Mouse (Mus musculus): ENCODE results near the gene Zfp770. TPM values are rescaled to one million over a fixed set of nuclear protein-coding genes. Genes with fewer than 3 reads are reported as not detected.

Gene Zfp770
- polyA plus RNA-seq, 1 experiment, result 1.7 TPM

DNA sequence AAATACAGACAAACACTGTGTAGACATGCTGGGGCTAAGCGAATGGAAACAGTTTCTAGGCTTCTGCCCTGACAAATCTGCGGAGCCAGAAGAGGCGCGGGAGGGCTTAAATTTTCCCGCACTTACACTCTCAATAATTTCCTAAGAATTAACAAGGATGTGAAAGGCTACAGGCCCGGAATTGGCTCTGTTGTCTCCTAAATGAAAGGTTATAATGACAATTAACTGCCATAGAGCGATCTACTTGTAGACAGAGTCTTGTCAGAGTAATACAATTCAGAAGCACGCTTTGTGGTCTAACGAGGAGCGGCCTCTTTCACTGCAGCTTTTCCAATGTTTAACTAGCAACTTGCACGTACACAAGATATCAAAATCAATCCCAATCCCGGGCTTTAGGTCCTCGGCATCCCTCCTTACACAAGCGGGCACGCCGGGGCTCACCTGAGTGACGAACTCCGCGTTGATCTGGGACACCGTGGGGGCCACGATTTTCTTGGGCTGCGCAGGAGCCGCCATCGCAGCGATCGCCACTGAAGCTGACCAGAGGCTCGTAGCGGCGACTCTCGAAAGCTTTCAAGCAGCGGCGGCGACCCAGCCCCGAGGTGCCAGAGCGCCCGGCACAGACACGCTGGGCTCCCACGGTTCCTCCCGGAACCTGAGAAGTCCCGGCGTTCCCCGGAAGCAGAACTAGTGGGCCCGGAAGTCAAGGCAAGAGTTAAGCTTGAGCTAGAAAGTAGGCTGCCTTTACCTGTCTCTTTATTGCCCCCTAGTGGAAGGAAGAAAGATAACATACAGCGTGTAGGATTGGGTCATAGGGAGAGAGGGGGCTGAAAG, 26.4 kb downstream of the Zfp770 start:
- H3K79me3 ChIP-seq (ENCODE audit: low read depth), result peaks cover 36% of the 10 kb centered on the region
- no peak for TF ChIP-seq FOSL1 (IDR thresholded peaks at IDR 0.05; ENCODE audit: insufficient read depth, low read length, poor library complexity, severe bottlenecking)
- TF ChIP-seq CEBPB (IDR thresholded peaks at IDR 0.05; ENCODE audit: low read depth), result no peak
- no peak for TF ChIP-seq MYOG (IDR thresholded peaks at IDR 0.05; ENCODE audit: control insufficient read depth, extremely low read depth, insufficient read length)
- no peak for TF ChIP-seq CTCF (IDR thresholded peaks at IDR 0.05; ENCODE audit: control insufficient read depth, insufficient read depth, insufficient read length)
- TF ChIP-seq MAX (IDR thresholded peaks at IDR 0.05), result no peak
- no peak for TF ChIP-seq MYOD1 (IDR thresholded peaks at IDR 0.05; ENCODE audit: control insufficient read depth, insufficient read length, low read depth)
- no peak for TF ChIP-seq USF1 (IDR thresholded peaks at IDR 0.05; ENCODE audit: low read depth)

DNA sequence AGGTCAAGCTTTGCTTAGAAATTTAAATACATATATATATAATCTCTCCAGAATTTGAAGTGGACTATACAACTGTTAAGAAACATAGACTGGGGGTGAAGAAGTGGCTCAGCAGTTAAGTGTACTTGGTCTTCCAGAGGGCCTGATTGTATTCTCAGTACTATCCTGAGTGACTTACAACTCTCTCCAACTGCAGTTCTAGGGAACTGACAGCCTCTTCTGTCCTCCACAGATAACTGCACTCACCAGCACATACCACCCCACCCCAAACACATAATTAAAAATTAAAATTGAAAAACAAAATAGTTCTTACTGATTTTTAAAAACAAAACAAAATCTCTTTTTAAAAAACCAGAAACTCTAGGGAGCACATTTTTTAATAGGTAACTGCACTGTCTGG, 28.0 kb downstream of the Zfp770 start:
- Histone ChIP-seq H3K27me3 (ENCODE audit: control insufficient read depth, insufficient read depth, insufficient read length) (no peaks in the 10 kb centered on the region), H3ac (ENCODE audit: control insufficient read depth, insufficient read length, low read depth) (no peak overlapping the region), H3K4me3 (ENCODE audit: insufficient read depth, poor library complexity, severe bottlenecking) (no peak overlapping the region), H3K79me3 (ENCODE audit: low read depth) (peaks cover 36% of the 10 kb centered on the region), H3K36me3 (ENCODE audit: control insufficient read depth, insufficient read depth) (peaks cover 29% of the 10 kb centered on the region), H3K79me2 (ENCODE audit: control insufficient read depth, insufficient read depth) (peaks cover 48% of the 10 kb centered on the region)
- TF ChIP-seq CEBPB (IDR thresholded peaks at IDR 0.05; ENCODE audit: low read depth) (no peak), MYOG (IDR thresholded peaks at IDR 0.05; ENCODE audit: control insufficient read depth, extremely low read depth, insufficient read length) (no peak), CTCF (IDR thresholded peaks at IDR 0.05; ENCODE audit: control insufficient read depth, insufficient read depth, insufficient read length) (no peak), MAX (IDR thresholded peaks at IDR 0.05) (no peak), USF1 (IDR thresholded peaks at IDR 0.05; ENCODE audit: low read depth) (no peak), MYOD1 (IDR thresholded peaks at IDR 0.05; ENCODE audit: control insufficient read depth, insufficient read length, low read depth) (no peak), FOSL1 (IDR thresholded peaks at IDR 0.05; ENCODE audit: insufficient read depth, low read length, poor library complexity, severe bottlenecking) (no peak)

More for the DNA sequence above, 26.4 kb downstream of the Zfp770 start:
- peaks cover 17% of the 10 kb centered on the region for H3K36me3 ChIP-seq (ENCODE audit: control insufficient read depth, insufficient read depth)
- peak overlapping the region; percentile 96 for H3K4me3 ChIP-seq (ENCODE audit: insufficient read depth, poor library complexity, severe bottlenecking)
- H3K27me3 ChIP-seq (ENCODE audit: control insufficient read depth, insufficient read depth, insufficient read length), result no peaks in the 10 kb centered on the region
- peaks cover 42% of the 10 kb centered on the region for H3K79me2 ChIP-seq (ENCODE audit: control insufficient read depth, insufficient read depth)
- peak overlapping the region; percentile 100 for H3ac ChIP-seq (ENCODE audit: control insufficient read depth, insufficient read length, low read depth)

DNA sequence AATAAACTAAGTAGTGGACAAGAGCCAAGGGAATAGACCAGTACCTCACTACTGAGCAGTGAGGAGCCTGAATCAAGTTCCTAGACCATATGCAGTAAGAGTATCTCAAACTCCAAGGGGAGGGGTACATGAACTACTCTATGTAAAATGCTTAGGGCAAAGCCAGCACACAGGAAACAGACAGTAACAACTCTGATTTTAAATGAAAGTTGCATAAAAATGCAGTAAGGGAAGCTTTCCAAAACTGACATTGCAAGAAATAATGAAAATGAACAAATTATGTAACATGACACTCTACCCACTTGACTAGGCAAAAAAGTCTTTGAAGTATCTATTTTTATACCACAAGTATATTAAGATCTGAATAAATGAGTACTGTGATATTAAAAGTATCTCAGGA, 33.4 kb downstream of the Zfp770 start:
- Histone ChIP-seq H3K79me3 (ENCODE audit: low read depth) (peaks cover 14% of the 10 kb centered on the region), H3K27me3 (ENCODE audit: control insufficient read depth, insufficient read depth, insufficient read length) (no peaks in the 10 kb centered on the region), H3K79me2 (ENCODE audit: control insufficient read depth, insufficient read depth) (peaks cover 39% of the 10 kb centered on the region), H3K36me3 (ENCODE audit: control insufficient read depth, insufficient read depth) (peaks cover 64% of the 10 kb centered on the region), H3ac (ENCODE audit: control insufficient read depth, insufficient read length, low read depth) (no peak overlapping the region), H3K4me3 (ENCODE audit: insufficient read depth, poor library complexity, severe bottlenecking) (no peak overlapping the region)
- TF ChIP-seq CTCF (IDR thresholded peaks at IDR 0.05; ENCODE audit: control insufficient read depth, insufficient read depth, insufficient read length), result no peak
- no peak for TF ChIP-seq FOSL1 (IDR thresholded peaks at IDR 0.05; ENCODE audit: insufficient read depth, low read length, poor library complexity, severe bottlenecking)
- no peak for TF ChIP-seq MYOD1 (IDR thresholded peaks at IDR 0.05; ENCODE audit: control insufficient read depth, insufficient read length, low read depth)
- TF ChIP-seq MAX (IDR thresholded peaks at IDR 0.05), result no peak
- TF ChIP-seq USF1 (IDR thresholded peaks at IDR 0.05; ENCODE audit: low read depth), result no peak
- TF ChIP-seq CEBPB (IDR thresholded peaks at IDR 0.05; ENCODE audit: low read depth), result no peak
- TF ChIP-seq MYOG (IDR thresholded peaks at IDR 0.05; ENCODE audit: control insufficient read depth, extremely low read depth, insufficient read length), result no peak

DNA sequence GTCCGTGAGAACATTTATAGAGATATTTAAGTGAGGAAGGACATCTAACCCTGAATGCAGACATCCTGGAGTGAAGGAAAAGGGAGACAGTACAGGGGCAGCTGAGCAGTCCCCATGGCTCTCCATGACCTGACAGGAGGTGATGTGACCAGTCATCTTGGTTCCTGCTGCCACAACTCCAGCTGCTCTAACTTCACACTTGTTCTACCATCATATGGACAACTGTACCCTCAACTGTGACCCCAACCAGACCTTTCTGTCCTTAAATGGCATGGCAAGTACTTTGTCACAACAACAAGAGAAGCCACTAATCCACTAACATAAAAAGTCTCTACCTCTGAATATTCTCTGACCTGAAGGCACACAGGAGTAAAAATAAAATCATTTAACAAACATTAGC, 39.3 kb downstream of the Zfp770 start:
- no peak overlapping the region for H3K4me3 ChIP-seq (ENCODE audit: insufficient read depth, poor library complexity, severe bottlenecking)
- H3K79me3 ChIP-seq (ENCODE audit: low read depth), result no peaks in the 10 kb centered on the region
- no peak overlapping the region for H3ac ChIP-seq (ENCODE audit: control insufficient read depth, insufficient read length, low read depth)
- TF ChIP-seq FOSL1 (IDR thresholded peaks at IDR 0.05; ENCODE audit: insufficient read depth, low read length, poor library complexity, severe bottlenecking) (no peak), CTCF (IDR thresholded peaks at IDR 0.05; ENCODE audit: control insufficient read depth, insufficient read depth, insufficient read length) (no peak), USF1 (IDR thresholded peaks at IDR 0.05; ENCODE audit: low read depth) (no peak), CEBPB (IDR thresholded peaks at IDR 0.05; ENCODE audit: low read depth) (no peak), MAX (IDR thresholded peaks at IDR 0.05) (no peak), MYOG (IDR thresholded peaks at IDR 0.05; ENCODE audit: control insufficient read depth, extremely low read depth, insufficient read length) (no peak), MYOD1 (IDR thresholded peaks at IDR 0.05; ENCODE audit: control insufficient read depth, insufficient read length, low read depth) (no peak)
- H3K36me3 ChIP-seq (ENCODE audit: control insufficient read depth, insufficient read depth), result peaks cover 65% of the 10 kb centered on the region
- H3K27me3 ChIP-seq (ENCODE audit: control insufficient read depth, insufficient read depth, insufficient read length), result no peaks in the 10 kb centered on the region
- H3K79me2 ChIP-seq (ENCODE audit: control insufficient read depth, insufficient read depth), result peaks cover 10% of the 10 kb centered on the region

DNA sequence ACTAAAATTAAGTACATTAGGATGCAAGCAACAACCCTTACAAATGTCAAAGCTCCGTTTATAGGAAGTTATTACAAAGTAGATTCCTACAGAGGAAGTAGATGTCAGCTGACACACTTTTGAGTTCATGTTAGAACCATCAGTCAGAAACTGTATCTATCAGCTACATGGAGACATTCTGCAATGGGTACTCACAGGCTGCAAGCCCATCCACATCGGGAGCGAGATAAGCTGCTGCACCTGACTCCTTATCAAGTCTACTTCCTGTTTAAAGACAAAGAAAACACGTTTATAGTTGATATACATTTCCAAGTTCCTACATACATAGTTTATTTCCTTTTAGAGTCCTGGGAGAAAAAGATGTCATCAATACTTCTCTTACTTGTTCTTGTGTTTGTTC, 43.9 kb downstream of the Zfp770 start:
- H3K27me3 ChIP-seq (ENCODE audit: control insufficient read depth, insufficient read depth, insufficient read length), result no peaks in the 10 kb centered on the region

More for the DNA sequence above, 43.9 kb downstream of the Zfp770 start:
- H3K79me3 ChIP-seq (ENCODE audit: low read depth), result no peaks in the 10 kb centered on the region
- no peaks in the 10 kb centered on the region for H3K79me2 ChIP-seq (ENCODE audit: control insufficient read depth, insufficient read depth)
- H3K4me3 ChIP-seq (ENCODE audit: insufficient read depth, poor library complexity, severe bottlenecking), result no peak overlapping the region
- TF ChIP-seq MYOD1 (IDR thresholded peaks at IDR 0.05; ENCODE audit: control insufficient read depth, insufficient read length, low read depth) (no peak), FOSL1 (IDR thresholded peaks at IDR 0.05; ENCODE audit: insufficient read depth, low read length, poor library complexity, severe bottlenecking) (no peak), CTCF (IDR thresholded peaks at IDR 0.05; ENCODE audit: control insufficient read depth, insufficient read depth, insufficient read length) (no peak), CEBPB (IDR thresholded peaks at IDR 0.05; ENCODE audit: low read depth) (no peak), USF1 (IDR thresholded peaks at IDR 0.05; ENCODE audit: low read depth) (no peak), MAX (IDR thresholded peaks at IDR 0.05) (no peak), MYOG (IDR thresholded peaks at IDR 0.05; ENCODE audit: control insufficient read depth, extremely low read depth, insufficient read length) (no peak)
- H3ac ChIP-seq (ENCODE audit: control insufficient read depth, insufficient read length, low read depth), result no peak overlapping the region
- peaks cover 80% of the 10 kb centered on the region for H3K36me3 ChIP-seq (ENCODE audit: control insufficient read depth, insufficient read depth)
